Mouse (Mus musculus) kidney, adult 2 months (tissue): ENCODE measurements around the gene Zmynd12.

Source experiments
- CTCF ChIP-seq: fragments of 200-500 bp; conservative IDR thresholded peaks from 2 replicates; pipeline ENCODE4 v1.5.1; 2011; ENCODE audit warnings: low read depth, mild to moderate bottlenecking, control low read depth, low read length, moderate library complexity, mixed read lengths; ENCODE audit not compliant: insufficient read depth, insufficient read length
- POLR2A ChIP-seq: fragments of 200-500 bp; IDR thresholded peaks from one replicate; pipeline ENCODE4 v1.6.1; 2011; ENCODE audit warnings: low read depth, low read length, control low read depth

DNA sequence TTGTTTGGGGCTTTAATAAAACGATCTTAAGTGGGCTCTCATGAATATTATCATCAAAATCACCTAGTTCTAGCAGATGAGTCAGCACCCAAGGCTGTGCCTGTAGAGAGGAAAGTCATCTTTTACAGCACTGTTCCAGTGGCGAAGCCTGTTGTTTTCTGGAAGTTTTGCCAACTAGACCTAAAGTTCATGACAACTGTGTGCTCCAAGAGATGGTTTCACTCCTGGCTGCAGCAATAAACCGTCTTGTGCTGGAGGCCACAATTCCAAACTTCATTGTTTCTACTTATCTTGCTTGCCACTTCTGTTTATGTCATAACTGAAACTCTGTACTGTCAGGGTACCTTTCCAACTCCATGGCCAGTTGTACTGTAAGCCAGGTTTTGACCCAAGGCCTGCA lies 5.3 kb upstream of the Zmynd12 start:
- TF ChIP-seq POLR2A (no peak), CTCF (no peak)
